Mouse (Mus musculus) left cerebral cortex, adult 2 months (tissue): ENCODE measurements at regions not wholly inside any gene's neighbourhood (a gene's known extent, or its start where the extent isn't known, plus 50 kb on each side); places are given as distances from the start of the nearest gene placed in this dataset.
A peak's percentile ranks its signal among the peaks of the same experiment; 100 is the strongest.
"Not testable (repeated sequence)": the region's sequence is repeated elsewhere in the genome, so short reads cannot be mapped to it uniquely, and the experiment has no call there.

ENCODE experiments used
- DNase-seq, 2 experiments: peaks; one replicate each; pipeline ENCODE4 v3.0.0; 2021 to 2022; ENCODE audit warnings: low spot score in 2 of 2, mixed read lengths in 1 of 2; ENCODE audit errors: extremely low spot score in 1 of 2
- H3K27ac ChIP-seq: fragments of 200-600 bp; 2 replicates; pipeline ENCODE4 v1.8.1; 2022
- H3K4me3 ChIP-seq: fragments of 200-600 bp; 2 replicates; pipeline ENCODE4 v1.8.1; 2022
- CTCF ChIP-seq: fragments of 200-600 bp; IDR thresholded peaks from 2 replicates; pipeline ENCODE4 v1.8.1; 2022; ENCODE audit warnings: antibody characterized with exemption, mild to moderate bottlenecking, moderate library complexity
- intact Hi-C: fragments of 180-260 bp; cut with DNase I; formaldehyde crosslinking; loops from one replicate; pipeline ENCODE4 v1.15.1; 2025

- intact Hi-C loops = no loop called here
- H3K27ac ChIP-seq = no peak overlapping the region
Measured at GRCm38 (mm10) chr10:84260931-84261650, 179.3 kb downstream of the Nuak1 start.

DNA sequence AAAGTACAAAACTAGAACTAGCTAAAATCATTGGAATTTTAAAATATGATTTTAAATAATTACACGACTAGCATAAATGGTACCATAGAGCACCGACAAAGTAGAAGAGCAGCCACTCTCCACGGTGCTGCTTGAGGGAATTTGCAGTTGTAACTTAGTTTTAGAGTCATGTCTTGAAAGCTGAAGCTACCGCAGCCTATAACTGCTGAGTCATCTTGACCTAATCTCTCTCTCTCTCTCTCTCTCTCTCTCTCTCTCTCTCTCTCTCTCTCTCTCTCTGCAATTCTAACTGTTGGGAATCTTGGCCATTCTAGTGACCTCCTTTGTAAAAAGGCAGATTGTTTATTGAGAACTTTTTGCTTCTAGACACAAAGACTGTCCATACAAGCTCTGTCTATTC, 177.5 kb downstream of the Nuak1 start:
- DNase-seq = no peak
- H3K4me3 ChIP-seq = no peak overlapping the region
- TF ChIP-seq CTCF = no peak
- intact Hi-C loops = no loop called here
- no peak overlapping the region for H3K27ac ChIP-seq

More at GRCm38 (mm10) chr10:84260931-84261650, 179.3 kb downstream of the Nuak1 start:
- H3K4me3 ChIP-seq = no peak overlapping the region
- TF ChIP-seq CTCF = no peak
- DNase-seq = no peak

- no peak for DNase-seq
- H3K4me3 ChIP-seq = no peak overlapping the region
- TF ChIP-seq CTCF = no peak
- H3K27ac ChIP-seq = no peak overlapping the region
- intact Hi-C loops = no loop called here
Measured at GRCm38 (mm10) chr10:84285832-84286506, 154.4 kb downstream of the Nuak1 start.

- no peak for TF ChIP-seq CTCF
- Histone ChIP-seq H3K27ac (no peak overlapping the region), H3K4me3 (no peak overlapping the region)
- intact Hi-C loops = no loop called here
- no peak for DNase-seq
Measured at GRCm38 (mm10) chr10:84294422-84294821, 146.0 kb downstream of the Nuak1 start.

DNA sequence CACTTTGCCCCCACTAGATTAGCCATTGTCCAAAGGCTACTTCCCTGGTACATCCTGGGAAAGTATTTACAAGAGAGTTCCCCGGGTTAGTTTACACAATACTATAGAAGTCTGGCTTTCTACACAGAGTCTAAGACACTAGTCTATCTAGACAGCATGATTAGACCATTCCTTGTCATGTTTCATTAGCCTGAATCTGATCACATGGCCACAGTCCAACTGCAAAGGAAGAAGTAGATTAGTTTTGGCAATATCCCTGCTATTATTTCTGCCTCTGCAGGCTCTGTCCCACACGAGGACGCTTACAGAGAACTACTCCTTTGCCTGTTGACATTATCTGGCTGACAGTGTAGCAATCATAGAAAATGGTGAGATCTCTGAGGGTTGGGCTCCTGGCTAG, 144.2 kb downstream of the Nuak1 start:
- Histone ChIP-seq H3K4me3 (no peak overlapping the region), H3K27ac (no peak overlapping the region)
- no peak for DNase-seq
- intact Hi-C loops = no loop called here
- no peak for TF ChIP-seq CTCF

DNA sequence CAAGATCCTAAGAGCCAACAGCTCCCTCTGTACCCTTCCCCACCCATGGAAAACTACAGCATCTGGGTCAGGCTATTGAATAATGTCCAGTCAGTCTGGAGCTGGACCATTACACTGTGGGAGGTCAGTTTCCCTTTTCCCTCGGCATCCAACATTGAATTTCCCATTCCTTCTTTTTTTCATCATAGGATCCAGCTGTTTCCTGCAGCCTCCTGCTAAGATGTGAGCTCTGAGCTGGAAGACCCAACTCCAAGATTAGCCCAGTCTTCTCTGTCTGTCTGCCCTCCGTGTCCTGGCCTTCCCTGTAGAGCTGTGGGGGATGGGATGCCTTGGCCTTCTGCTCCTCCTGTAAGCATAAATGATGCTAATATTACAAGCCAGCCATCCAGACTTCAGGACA, 138.8 kb downstream of the Nuak1 start:
- H3K4me3 ChIP-seq = no peak overlapping the region
- DNase-seq = no peak
- TF ChIP-seq CTCF = no peak
- H3K27ac ChIP-seq = no peak overlapping the region
- intact Hi-C loops = no loop called here

- TF ChIP-seq CTCF = no peak
- no peak for DNase-seq
- intact Hi-C loops = no loop called here
- Histone ChIP-seq H3K27ac (no peak overlapping the region), H3K4me3 (no peak overlapping the region)
Measured at GRCm38 (mm10) chr10:84302821-84303520, 137.4 kb downstream of the Nuak1 start.

- H3K4me3 ChIP-seq, DNase-seq, H3K27ac ChIP-seq, intact Hi-C loops: not testable (repeated sequence)
Measured at GRCm38 (mm10) chr10:84308746-84309145, 131.7 kb downstream of the Nuak1 start.

DNA sequence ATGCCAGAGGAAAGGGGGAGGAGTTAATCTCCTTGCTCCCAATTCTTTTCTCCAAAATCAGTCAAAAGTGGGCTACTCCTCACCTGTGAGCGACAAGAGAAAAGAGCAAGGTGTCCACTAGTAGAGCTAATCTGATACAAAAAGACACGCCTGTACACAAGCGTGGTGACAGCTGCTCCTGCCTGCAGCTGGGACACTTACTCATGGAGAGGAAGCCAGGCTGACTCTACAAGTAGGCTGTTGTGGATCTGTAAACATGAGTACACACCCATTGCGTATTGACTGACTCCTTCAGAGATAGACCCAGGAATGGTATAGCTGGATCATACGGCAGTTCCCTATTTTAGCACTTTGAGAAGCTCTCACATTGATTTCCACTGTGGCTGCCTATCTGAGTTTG, 129.7 kb downstream of the Nuak1 start:
- Histone ChIP-seq H3K27ac (no peak overlapping the region), H3K4me3 (no peak overlapping the region)
- no peak for DNase-seq
- TF ChIP-seq CTCF = no peak
- intact Hi-C loops = no loop called here

DNA sequence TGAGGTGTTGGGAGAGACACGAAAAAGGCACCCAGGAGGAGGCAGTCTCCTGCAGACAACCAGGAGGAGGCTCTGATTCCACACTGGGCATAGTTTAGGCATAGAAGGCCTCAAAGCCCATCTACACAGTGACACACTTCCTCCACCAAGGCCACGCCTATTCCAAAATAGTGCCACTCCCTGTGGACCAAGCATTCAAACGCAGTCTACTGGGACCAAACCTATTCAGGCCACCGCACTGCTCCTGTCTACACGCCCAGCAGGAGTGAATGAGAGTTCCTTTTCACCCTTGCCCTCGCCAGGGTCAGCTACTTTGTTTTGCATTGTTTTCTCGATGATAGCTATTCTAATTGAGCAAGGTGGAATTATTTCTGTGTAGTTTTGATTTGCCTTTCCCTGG, 127.7 kb downstream of the Nuak1 start:
- Histone ChIP-seq H3K4me3 (no peak overlapping the region), H3K27ac (no peak overlapping the region)
- intact Hi-C loops = no loop called here
- no peak for TF ChIP-seq CTCF
- DNase-seq = no peak

DNA sequence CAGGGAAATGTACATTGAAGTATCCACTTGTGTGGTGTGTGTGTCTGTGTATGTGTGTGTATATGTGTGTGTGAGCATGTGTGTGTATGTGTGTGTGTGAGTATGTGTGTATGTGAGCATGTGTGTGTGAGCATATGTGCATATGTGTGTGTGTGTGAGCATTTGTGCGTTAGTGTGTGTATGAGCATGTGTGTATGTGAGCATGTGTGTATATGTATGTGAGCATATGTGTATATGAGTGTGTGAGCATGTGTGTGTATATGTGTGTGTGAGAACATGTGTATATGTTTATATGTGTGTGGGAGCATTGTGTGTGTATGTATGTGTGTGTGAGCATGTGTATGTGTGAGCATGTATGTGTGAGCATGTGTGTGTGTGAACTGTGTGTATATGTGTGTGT, 123.5 kb downstream of the Nuak1 start:
- Histone ChIP-seq H3K27ac (no peak overlapping the region), H3K4me3 (no peak overlapping the region)
- no peak for DNase-seq
- intact Hi-C loops = no loop called here
- no peak for TF ChIP-seq CTCF

- H3K27ac ChIP-seq = peak overlapping the region; percentile 19; the same call in 1 of the 2 replicates
- intact Hi-C loops = no loop called here
- no peak for TF ChIP-seq CTCF
- H3K4me3 ChIP-seq = no peak overlapping the region
- no peak for DNase-seq
Measured at GRCm38 (mm10) chr10:84317960-84318359, 122.4 kb downstream of the Nuak1 start.
